27 mouse cellular contexts compared by ENCODE assay signal in genomic region chr7:116754556-116754955, GRCm38 (mm10).
DNase-seq lines count a peak whose midpoint lies in the region; ATAC-seq and TF ChIP-seq lines count a peak whose summit lies in the region.
"Had no signal": no experiment of that assay in that cellular context is flagged by ENCODE, and none has a peak within 500 bp of the region (broad histone marks: within the 10 kb centered on the region; RNA-seq: fewer than 3 reads in every experiment).

No protein-coding gene starts in this region.

- no peak overlapping the region for H3K4me2 ChIP-seq in midbrain, embryonic 11.5 days

- DNase-seq in ES-CJ7 (ENCODE audit: low read depth, low spot score) (peak; percentile 46), ES-E14 (ENCODE audit: low read depth, low spot score) (peak; percentile 9), R1 (ENCODE audit: low read depth, low spot score) (peak; percentile 68), ZHBTc4 (ENCODE audit: low read depth, low spot score) (peak; percentile 59), adipocyte (ENCODE audit: low spot score) (no peak)
- DNase-seq in layer of hippocampus, adult 9-11 months = no peak
- DNase-seq in midbrain, embryonic 11.5 days (ENCODE audit: low spot score, missing footprints) = no peak
- DNase-seq in ovary, adult 18-20 months (ENCODE audit: low spot score) = no peak
- DNase-seq: adrenal gland, adult 2 months; adrenal gland, adult 8-10 months; adrenal gland, postnatal 10 days; adrenal gland, postnatal 14 days; adrenal gland, postnatal 25 days; adrenal gland, postnatal 36 days; B cell, adult 2 months; cerebellum, adult 11 months; cerebellum, adult 11-12 months; cerebellum, adult 18-20 months; cerebellum, adult 2 months; cerebellum, adult 8-10 months; cerebellum, adult 9-10 months; cerebellum, adult 9-11 months had no signal

- no peak overlapping the region for H3K4me3 ChIP-seq in ES-E14 (ENCODE audit: insufficient read depth in 1 of 2, low read depth in 1 of 2, low read length in 2 of 2, poor library complexity in 1 of 2, severe bottlenecking in 1 of 2)
- H3K4me3 ChIP-seq in midbrain, embryonic 11.5 days (ENCODE audit: low read depth, low read length) = no peak overlapping the region

- no peak overlapping the region for H3K9ac ChIP-seq in ES-E14 (ENCODE audit: insufficient read depth, low read depth, low read length, poor library complexity, severe bottlenecking)
- H3K9ac ChIP-seq in midbrain, embryonic 11.5 days (ENCODE audit: low read length) = no peak overlapping the region

- H3K27me3 ChIP-seq in midbrain, embryonic 11.5 days (ENCODE audit: control insufficient read depth, insufficient read depth, low read length) = no peaks in the 10 kb centered on the region
- H3K27me3 ChIP-seq: CH12.LX, Patski had no signal

- H3K9me3 ChIP-seq in ES-E14 (ENCODE audit: control insufficient read depth, insufficient read depth, low read depth, low read length) = no peaks in the 10 kb centered on the region
- H3K9me3 ChIP-seq in midbrain, embryonic 11.5 days (ENCODE audit: control insufficient read depth, low read length) = no peaks in the 10 kb centered on the region

- H3K36me3 ChIP-seq in ES-E14 (ENCODE audit: control insufficient read depth, insufficient read depth, low read length, poor library complexity, severe bottlenecking) = no peaks in the 10 kb centered on the region
- H3K36me3 ChIP-seq in midbrain, embryonic 11.5 days (ENCODE audit: control insufficient read depth, insufficient read depth, low read length) = no peaks in the 10 kb centered on the region
- H3K36me3 ChIP-seq: G1E had no signal

- H3K4me1 ChIP-seq in ES-E14 (ENCODE audit: control insufficient read depth in 2 of 2, insufficient read depth in 2 of 2, low read length in 2 of 2, poor library complexity in 1 of 2) = no peaks in the 10 kb centered on the region
- H3K4me1 ChIP-seq in midbrain, embryonic 11.5 days (ENCODE audit: control insufficient read depth, insufficient read depth, low read length) = no peaks in the 10 kb centered on the region

- ATAC-seq in midbrain, embryonic 11.5 days (ENCODE audit: low FRiP score) = no peak
- ATAC-seq: activated CD4-positive, CD25-positive, alpha-beta regulatory T cell, adult 4 months; CD4-positive, CD25-positive, alpha-beta regulatory T cell, adult 4 months; Patski had no signal

- in situ Hi-C loops in ES-E14 (cut with MboI; ENCODE audit: low sequenced_read_pairs in 2 of 2, unreplicated experiment in 2 of 2) = no loop called here

- no peak overlapping the region for H3K27ac ChIP-seq in ES-E14 (ENCODE audit: insufficient read depth, low read depth, low read length, poor library complexity, severe bottlenecking)
- H3K27ac ChIP-seq in midbrain, embryonic 11.5 days (ENCODE audit: low read depth, low read length) = no peak overlapping the region

TF ChIP-seq in ES-E14, 5 proteins besides CTCF, POLR2A, EP300 and RAD21:
- no peak for TF ChIP-seq ZNF384 (IDR thresholded peaks at IDR 0.05; ENCODE audit: low read depth, low read length)
- TF ChIP-seq MAFK (IDR thresholded peaks at IDR 0.05; ENCODE audit: insufficient read depth, low read depth, low read length) = no peak
- no peak for TF ChIP-seq ZC3H11A (IDR thresholded peaks at IDR 0.05; ENCODE audit: borderline replicate concordance, low read depth, low read length)
- no peak for TF ChIP-seq CHD2 (IDR thresholded peaks at IDR 0.05; ENCODE audit: low read depth, low read length)
- no peak for TF ChIP-seq HCFC1 (IDR thresholded peaks at IDR 0.05; ENCODE audit: borderline replicate concordance, insufficient read depth, low read length)

Comparison
In these comparisons a context has a peak if more than half of its experiments do, and no peak if none do; other contexts are left out.
1. DNase-seq: peak in ES-CJ7 (single experiment), ES-E14 (single experiment), R1 (single experiment) and ZHBTc4 (single experiment); none in layer of hippocampus, adult 9-11 months (single experiment), midbrain, embryonic 11.5 days (single experiment), adipocyte (single experiment) and ovary, adult 18-20 months (single experiment).